Mouse (Mus musculus) C2C12 (cell line): ENCODE measurements around the gene Ufc1. TPM values are rescaled to one million over a fixed set of nuclear protein-coding genes. Genes with fewer than 3 reads are reported as not detected.
A peak's percentile ranks its signal among the peaks of the same experiment; 100 is the strongest.

Experiments used
- H3K27me3 ChIP-seq: one replicate; pipeline ENCODE4 v1.6.1; 2011; ENCODE audit not compliant: control insufficient read depth, insufficient read depth, insufficient read length
- H3K36me3 ChIP-seq: one replicate; pipeline ENCODE4 v1.6.1; 2011; ENCODE audit not compliant: control insufficient read depth, insufficient read depth
- H3K4me3 ChIP-seq: one replicate; pipeline ENCODE4 v1.5.1; 2011; ENCODE audit warnings: mild to moderate bottlenecking, control low read depth; ENCODE audit not compliant: poor library complexity, insufficient read depth, severe bottlenecking
- H3K79me2 ChIP-seq: one replicate; pipeline ENCODE4 v1.6.1; 2011; ENCODE audit not compliant: control insufficient read depth, insufficient read depth
- H3K79me3 ChIP-seq: one replicate; pipeline ENCODE4 v1.6.1; 2011; ENCODE audit warnings: low read depth, control low read depth
- H3ac ChIP-seq: one replicate; pipeline ENCODE3; 2011; ENCODE audit warnings: low read depth; ENCODE audit not compliant: control insufficient read depth, insufficient read length
- CEBPB ChIP-seq: IDR thresholded peaks from one replicate; pipeline ENCODE4 v1.6.1; 2011; ENCODE audit warnings: low read depth, mild to moderate bottlenecking, control low read depth, moderate library complexity
- CTCF ChIP-seq: IDR thresholded peaks from one replicate; pipeline ENCODE4 v1.5.1; 2011; ENCODE audit not compliant: control insufficient read depth, insufficient read depth, insufficient read length
- FOSL1 ChIP-seq: IDR thresholded peaks from one replicate; pipeline ENCODE4 v1.8.0; 2011; ENCODE audit warnings: mild to moderate bottlenecking, low read length; ENCODE audit not compliant: poor library complexity, insufficient read depth, severe bottlenecking
- MAX ChIP-seq: IDR thresholded peaks from one replicate; pipeline ENCODE4 v1.6.1; 2011; ENCODE audit warnings: mild to moderate bottlenecking, control low read depth
- MYOD1 ChIP-seq: IDR thresholded peaks from one replicate; pipeline ENCODE4 v1.6.1; 2011; ENCODE audit warnings: low read depth; ENCODE audit not compliant: control insufficient read depth, insufficient read length
- MYOG ChIP-seq: IDR thresholded peaks from one replicate; pipeline ENCODE4 v1.6.1; 2011; ENCODE audit not compliant: control insufficient read depth, insufficient read length; ENCODE audit errors: extremely low read depth
- USF1 ChIP-seq: IDR thresholded peaks from one replicate; pipeline ENCODE4 v1.6.1; 2011; ENCODE audit warnings: low read depth, mild to moderate bottlenecking, control low read depth, moderate library complexity
- polyA plus RNA-seq: library from polyadenylated mRNA; unstranded; fragments of >200 nt; fragmentation: generic; extraction: Trizol; gene quantifications from one replicate; pipeline ENCODE4 v1.2.1, GENCODE M21; 2012; ENCODE audit warnings: missing spikeins

The Ufc1 gene
- polyA plus RNA-seq, 1 experiment: 100 TPM

DNA sequence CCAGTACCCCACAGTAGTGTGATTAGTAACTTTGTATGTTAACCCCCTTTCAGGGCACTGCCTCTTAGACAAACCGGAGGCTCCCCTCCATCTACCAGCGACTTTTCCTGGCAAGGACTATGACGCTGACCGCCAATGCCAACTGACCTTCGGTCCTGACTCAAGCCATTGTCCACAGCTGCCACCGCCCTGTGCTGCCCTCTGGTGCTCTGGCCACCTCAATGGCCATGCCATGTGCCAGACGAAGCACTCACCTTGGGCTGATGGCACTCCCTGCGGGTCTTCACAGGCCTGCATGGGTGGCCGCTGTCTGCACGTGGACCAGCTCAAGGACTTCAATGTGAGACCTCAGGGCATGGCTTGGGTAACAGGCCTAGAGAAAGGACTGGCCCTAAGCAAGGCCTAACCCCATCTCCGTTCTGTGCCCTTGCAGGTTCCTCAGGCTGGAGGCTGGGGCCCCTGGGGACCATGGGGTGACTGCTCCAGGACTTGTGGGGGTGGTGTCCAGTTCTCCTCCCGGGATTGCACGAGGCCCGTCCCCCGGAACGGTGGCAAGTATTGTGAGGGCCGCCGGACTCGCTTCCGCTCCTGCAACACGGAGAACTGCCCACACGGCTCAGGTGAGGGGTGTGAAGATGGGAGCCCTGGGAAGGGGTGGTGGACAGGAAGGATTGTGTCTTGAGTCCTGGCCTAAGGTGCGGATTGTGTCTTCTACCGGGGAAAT lies 38.6 kb downstream of the Ufc1 start:
- no peaks in the 10 kb centered on the region for H3K27me3 ChIP-seq
- no peak overlapping the region for H3ac ChIP-seq
- H3K4me3 ChIP-seq: no peak overlapping the region
- peaks cover 9% of the 10 kb centered on the region for H3K36me3 ChIP-seq
- no peaks in the 10 kb centered on the region for H3K79me3 ChIP-seq
- TF ChIP-seq CEBPB (no peak), MAX (no peak), FOSL1 (no peak), MYOD1 (no peak), CTCF (no peak), MYOG (no peak), USF1 (no peak)
- H3K79me2 ChIP-seq: no peaks in the 10 kb centered on the region

DNA sequence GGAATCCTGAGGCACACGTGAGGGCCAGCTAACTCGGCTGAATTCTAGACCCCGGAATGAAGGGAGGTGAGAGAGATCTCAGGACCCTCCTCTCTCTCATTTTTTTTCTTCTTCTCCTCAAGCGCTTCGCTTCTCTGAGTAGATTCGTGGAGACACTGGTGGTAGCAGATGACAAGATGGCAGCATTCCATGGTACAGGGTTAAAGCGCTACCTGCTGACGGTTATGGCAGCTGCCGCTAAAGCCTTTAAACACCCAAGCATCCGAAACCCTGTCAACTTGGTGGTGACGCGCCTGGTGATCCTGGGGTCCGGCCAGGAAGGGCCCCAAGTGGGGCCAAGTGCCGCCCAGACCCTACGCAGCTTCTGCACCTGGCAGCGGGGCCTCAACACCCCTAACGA lies 42.4 kb downstream of the Ufc1 start:
- H3K79me2 ChIP-seq: no peaks in the 10 kb centered on the region
- no peaks in the 10 kb centered on the region for H3K79me3 ChIP-seq
- H3K27me3 ChIP-seq: no peaks in the 10 kb centered on the region
- no peak overlapping the region for H3K4me3 ChIP-seq
- H3K36me3 ChIP-seq: peaks cover 5% of the 10 kb centered on the region
- TF ChIP-seq MAX (no peak), MYOD1 (no peak), MYOG (no peak), CEBPB (no peak), USF1 (no peak), CTCF (no peak), FOSL1 (no peak)
- no peak overlapping the region for H3ac ChIP-seq

DNA sequence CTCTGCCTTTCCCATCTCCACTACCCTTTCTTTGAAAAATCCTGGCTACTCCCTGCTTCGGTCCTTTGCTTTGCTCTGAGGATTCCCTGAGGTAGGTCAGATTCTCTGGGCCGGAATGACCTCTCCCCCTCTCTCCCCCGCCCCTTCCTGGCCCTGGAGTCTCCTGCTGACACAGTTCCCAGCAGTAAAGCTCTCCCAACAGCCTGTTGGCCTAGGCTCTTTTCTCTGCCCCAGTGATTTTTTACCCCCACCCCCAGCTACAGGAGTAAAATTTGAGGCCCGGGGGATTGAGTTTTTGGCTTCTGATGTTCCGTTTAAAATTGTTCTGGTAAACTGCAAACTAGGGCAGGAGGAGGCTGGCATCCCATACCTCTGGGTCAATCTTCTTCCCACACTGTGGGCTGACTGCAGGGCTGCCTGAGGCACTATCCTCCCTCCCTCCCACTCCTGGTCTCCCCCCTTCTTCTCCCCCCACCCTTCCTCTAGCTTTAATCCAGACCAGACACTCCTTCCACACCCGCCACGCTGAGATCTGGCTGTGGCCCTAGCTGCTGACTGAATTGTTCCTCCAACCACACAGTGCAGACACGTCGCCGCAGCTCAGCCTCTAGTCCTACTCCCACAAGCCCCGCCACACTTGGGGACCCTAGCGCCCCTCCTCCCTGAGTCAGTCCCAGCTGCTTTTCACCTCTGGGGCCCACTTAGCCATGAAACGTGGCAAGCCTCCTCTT lies 43.1 kb downstream of the Ufc1 start:
- peak overlapping the region; percentile 72 for H3ac ChIP-seq
- peak overlapping the region; percentile 29 for H3K4me3 ChIP-seq
- H3K27me3 ChIP-seq: no peaks in the 10 kb centered on the region
- peaks cover 5% of the 10 kb centered on the region for H3K36me3 ChIP-seq
- TF ChIP-seq FOSL1 (no peak), MYOD1 (no peak), CEBPB (no peak), CTCF (no peak), USF1 (no peak), MAX (no peak), MYOG (no peak)
- peaks cover under 1% of the 10 kb centered on the region for H3K79me3 ChIP-seq
- peaks cover 1% of the 10 kb centered on the region for H3K79me2 ChIP-seq

DNA sequence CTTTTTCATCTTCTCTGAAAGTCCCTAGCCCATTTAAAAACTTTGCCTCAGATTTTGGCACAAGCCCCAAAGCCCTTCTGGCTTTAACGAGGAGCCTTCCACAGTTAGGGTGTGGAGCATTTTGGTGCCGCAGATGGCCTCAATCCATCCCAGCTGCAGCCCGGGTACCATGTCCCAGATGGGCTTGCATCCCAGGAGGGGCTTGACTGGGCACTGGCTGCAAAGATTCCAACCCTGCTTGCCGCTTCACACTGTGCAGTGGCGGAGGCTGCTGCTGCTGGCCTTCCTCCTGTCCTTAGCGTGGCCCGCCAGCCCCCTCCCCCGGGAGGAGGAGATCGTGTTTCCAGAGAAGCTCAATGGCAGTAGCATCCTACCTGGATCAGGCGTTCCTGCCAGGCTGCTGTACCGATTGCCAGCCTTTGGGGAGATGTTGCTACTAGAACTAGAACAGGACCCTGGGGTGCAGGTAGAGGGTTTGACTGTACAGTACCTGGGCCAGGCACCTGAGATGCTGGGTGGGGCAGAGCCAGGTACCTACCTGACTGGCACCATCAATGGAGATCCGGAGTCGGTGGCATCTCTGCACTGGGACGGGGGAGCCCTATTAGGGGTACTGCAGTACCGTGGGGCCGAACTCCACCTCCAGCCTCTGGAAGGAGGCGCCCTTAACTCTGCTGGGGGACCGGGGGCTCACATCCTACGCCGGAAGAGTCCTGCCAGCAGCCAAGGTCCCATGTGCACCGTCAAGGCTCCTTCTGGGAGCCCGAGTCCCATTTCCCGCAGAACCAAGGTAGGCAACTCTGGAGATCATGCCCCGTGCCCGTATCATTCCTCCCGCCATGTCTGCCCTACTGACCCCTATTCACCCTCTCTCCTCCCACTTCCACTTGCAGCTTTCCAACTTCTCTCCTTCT lies 43.9 kb downstream of the Ufc1 start, which contains the start of gene Ndufs2:
Ndufs2 (minus strand) TSS at position 709 of the 914 bp plus-strand sequence.
- Histone ChIP-seq H3K4me3 (peak within 1 kb of the TSS; percentile 29), H3K27me3 (no peaks in the 10 kb centered on the region), H3K36me3 (peaks cover 5% of the 10 kb centered on the region), H3K79me3 (peaks cover 8% of the 10 kb centered on the region), H3K79me2 (peaks cover 9% of the 10 kb centered on the region), H3ac (peak within 1 kb of the TSS; percentile 72)
- no peak for TF ChIP-seq MAX
- no peak for TF ChIP-seq USF1
- TF ChIP-seq CTCF: no peak
- TF ChIP-seq MYOG: no peak
- no peak for TF ChIP-seq MYOD1
- no peak for TF ChIP-seq CEBPB
- no peak for TF ChIP-seq FOSL1

DNA sequence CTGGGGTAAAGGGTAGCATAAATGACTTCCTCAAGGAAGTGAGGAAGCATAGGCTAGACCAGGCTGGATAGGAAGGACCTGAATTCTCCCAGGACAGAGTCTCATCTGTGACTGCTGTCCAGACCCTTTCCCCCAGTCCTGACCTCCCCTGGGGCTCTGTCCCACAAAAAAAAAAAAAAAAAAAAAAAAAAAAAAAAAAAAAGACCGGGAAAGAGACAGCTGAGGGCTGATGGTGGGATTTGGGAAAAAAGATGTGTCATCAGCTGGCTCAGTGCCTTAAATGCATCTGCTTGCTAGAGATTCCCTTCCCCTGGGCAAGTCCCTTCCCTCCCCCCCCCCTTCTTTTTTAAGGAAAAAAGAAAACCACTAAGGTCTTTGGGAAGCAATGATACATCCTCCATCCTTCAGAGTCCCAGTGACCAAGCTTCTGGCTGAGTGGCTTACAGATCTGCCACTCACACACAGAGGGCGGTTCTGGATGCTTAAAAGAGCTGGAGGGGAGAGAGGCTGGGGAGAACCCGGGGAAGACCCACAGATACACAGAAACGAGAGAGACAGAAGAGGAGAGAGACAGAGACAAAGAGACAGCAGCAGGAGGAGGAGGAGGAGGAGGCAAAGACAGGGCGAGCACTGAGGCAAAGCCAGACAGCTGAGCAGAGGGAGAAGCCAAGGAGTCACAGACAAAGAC lies 44.8 kb downstream of the Ufc1 start, which contains the start of gene Adamts4:
Adamts4 (plus strand) TSS at position 509 of the 688 bp plus-strand sequence.
- peak within 1 kb of the TSS; percentile 29 for H3K4me3 ChIP-seq
- H3K79me2 ChIP-seq: peaks cover 18% of the 10 kb centered on the region
- peak within 1 kb of the TSS; percentile 72 for H3ac ChIP-seq
- peaks cover 5% of the 10 kb centered on the region for H3K36me3 ChIP-seq
- TF ChIP-seq USF1 (no peak), MYOD1 (peak; percentile 57), FOSL1 (no peak)
- no peaks in the 10 kb centered on the region for H3K27me3 ChIP-seq
- H3K79me3 ChIP-seq: peaks cover 15% of the 10 kb centered on the region
